Mouse (Mus musculus): ENCODE data around the gene Ubash3a. TPM values are rescaled to one million over a fixed set of nuclear protein-coding genes. Genes with fewer than 3 reads are reported as not detected.
A peak's percentile ranks its signal among the peaks of the same experiment; 100 is the strongest.

Ubash3a gene
- total RNA-seq (2021): not detected
- long read RNA-seq, experiment 1: 0 reads
- long read RNA-seq, experiment 2: 0 reads

DNA sequence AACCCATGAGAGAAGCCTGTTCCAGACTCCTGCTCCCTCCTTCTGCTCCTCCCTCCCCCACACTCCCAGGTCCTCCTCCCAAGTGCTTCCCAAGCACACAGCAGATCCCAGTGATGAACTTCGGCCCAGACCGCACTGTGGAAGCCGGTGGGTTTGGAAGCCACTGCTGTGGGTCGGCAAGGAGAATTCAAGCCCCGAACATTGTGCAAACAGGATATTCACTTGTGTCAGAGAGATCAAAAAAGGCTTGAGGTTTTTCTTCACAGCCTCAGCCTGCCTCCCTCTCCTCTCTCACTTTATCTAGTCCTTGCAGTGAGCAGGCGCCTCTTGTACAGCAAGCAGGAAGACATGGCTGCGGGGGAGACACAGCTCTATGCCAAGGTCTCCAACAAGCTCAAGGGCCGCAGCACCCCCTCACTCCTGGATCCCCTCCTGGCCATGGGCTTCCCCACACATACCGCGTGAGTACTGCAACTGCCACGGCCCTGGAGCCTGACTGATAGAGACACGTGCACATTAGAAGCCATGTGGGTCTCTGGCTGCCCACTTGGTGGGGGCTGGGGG is at the start of gene Ubash3a:
Gene Ubash3a (plus strand): TSS at position 103 of the 564 bp plus-strand sequence.
- DNase-seq: no peak
- intact Hi-C loops (cut with DNase I; ENCODE audit: low total_unique reads): no loop called here

GRCm38 (mm10) chr17:31157921-31158320 is 49.8 kb upstream of the Ubash3a start:
- no peak for DNase-seq
- intact Hi-C loops (cut with DNase I; ENCODE audit: low total_unique reads): no loop called here

GRCm38 (mm10) chr17:31160291-31160690 is 47.4 kb upstream of the Ubash3a start:
- intact Hi-C loops (cut with DNase I; ENCODE audit: low total_unique reads): no loop called here
- no peak for DNase-seq

DNA sequence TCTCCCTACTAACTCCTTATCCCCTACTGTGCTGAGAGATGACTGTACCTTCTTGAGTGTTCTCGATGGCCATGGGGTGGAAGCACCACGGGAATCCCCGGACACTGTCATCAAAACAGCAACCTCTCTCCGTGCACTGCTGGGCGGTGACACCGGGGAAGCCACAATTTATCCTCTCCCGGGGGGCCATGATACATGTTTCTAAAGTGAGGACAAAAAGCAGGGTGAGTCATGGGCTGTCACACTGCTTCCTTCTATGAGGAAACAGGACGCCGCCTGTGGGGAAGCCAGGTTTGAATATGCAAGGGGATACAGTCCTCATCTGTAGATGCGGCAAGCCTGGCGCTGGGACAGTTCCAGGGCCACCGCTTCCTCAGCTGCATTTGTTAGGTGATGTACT is 45.1 kb upstream of the Ubash3a start:
- DNase-seq: no peak
- intact Hi-C loops (cut with DNase I; ENCODE audit: low total_unique reads): no loop called here

- no peak for DNase-seq
- intact Hi-C loops (cut with DNase I; ENCODE audit: low total_unique reads): no loop called here
Observed at GRCm38 (mm10) chr17:31163821-31164220, 43.9 kb upstream of the Ubash3a start.

GRCm38 (mm10) chr17:31165127-31165526 is 42.5 kb upstream of the Ubash3a start, which contains the start of gene Tff1:
Tff1 (minus strand) TSS chr17:31165277.
- DNase-seq: no peak

GRCm38 (mm10) chr17:31169796-31170195 is 37.9 kb upstream of the Ubash3a start:
- DNase-seq: no peak
- intact Hi-C loops (cut with DNase I; ENCODE audit: low total_unique reads): no loop called here

More at GRCm38 (mm10) chr17:31165127-31165526, 42.5 kb upstream of the Ubash3a start, which contains the start of gene Tff1:
- intact Hi-C loops (cut with DNase I; ENCODE audit: low total_unique reads): no loop called here

DNA sequence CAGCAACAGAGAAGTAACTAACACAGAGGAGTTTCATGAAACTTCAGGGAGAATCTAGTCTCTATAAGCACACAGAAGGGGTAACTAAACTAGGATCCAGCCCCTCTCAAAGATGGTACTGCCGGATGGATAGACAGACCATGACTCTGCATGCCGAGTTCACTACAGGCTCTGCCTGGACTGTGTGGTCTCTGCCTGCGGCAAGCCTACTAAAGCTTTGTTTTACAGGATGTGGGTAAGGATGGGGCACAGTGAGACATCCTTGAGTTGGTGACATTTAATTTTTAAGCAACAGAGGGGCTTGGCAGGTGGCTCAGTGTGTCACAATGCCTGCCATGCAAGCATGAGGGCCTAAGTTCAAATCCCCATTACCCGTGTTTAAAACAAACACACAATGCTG is 31.4 kb upstream of the Ubash3a start:
- intact Hi-C loops (cut with DNase I; ENCODE audit: low total_unique reads): no loop called here
- DNase-seq: no peak

GRCm38 (mm10) chr17:31181490-31181889 is 26.2 kb upstream of the Ubash3a start:
- intact Hi-C loops (cut with DNase I; ENCODE audit: low total_unique reads): no loop called here

DNA sequence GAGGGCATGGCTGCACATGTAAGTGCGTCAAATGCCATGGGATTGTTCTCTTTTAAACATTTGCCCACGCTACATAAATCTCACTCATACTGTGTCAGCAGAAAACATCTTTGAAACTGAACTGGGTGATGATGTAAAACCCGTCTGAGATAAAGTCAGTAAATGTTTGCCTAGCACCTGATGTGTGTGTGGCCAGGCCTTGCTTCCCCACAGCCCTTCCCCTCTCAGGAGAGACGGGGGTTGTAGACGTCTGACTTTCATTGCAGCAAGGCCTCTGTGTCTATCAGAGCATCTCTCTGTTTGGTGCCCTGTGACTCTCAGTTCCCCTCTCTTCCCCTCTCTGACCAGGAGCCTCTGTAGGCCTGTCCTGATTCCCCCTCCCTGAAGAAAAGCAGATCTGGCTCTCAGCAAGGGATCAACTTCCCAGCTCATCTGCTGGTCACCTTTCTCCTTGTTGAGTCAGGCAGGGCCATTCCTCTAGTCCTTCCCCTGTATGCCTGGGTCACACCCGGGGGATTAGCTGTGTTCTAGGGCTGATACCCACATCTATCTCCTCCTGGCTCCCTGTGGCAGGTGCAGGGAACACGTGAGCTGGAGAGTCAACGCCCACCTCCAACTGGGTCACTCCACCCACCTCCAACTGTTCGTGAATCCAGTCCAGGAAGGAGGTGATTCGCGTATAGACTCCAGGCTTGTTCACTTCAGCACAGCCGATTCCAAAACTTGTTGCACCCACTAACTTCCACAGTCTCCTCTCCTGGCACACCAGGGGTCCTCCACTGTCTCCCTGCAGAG is 24.3 kb upstream of the Ubash3a start:
- DNase-seq: no peak
- intact Hi-C loops (cut with DNase I; ENCODE audit: low total_unique reads): no loop called here

More at GRCm38 (mm10) chr17:31181490-31181889, 26.2 kb upstream of the Ubash3a start:
- no peak for DNase-seq

DNA sequence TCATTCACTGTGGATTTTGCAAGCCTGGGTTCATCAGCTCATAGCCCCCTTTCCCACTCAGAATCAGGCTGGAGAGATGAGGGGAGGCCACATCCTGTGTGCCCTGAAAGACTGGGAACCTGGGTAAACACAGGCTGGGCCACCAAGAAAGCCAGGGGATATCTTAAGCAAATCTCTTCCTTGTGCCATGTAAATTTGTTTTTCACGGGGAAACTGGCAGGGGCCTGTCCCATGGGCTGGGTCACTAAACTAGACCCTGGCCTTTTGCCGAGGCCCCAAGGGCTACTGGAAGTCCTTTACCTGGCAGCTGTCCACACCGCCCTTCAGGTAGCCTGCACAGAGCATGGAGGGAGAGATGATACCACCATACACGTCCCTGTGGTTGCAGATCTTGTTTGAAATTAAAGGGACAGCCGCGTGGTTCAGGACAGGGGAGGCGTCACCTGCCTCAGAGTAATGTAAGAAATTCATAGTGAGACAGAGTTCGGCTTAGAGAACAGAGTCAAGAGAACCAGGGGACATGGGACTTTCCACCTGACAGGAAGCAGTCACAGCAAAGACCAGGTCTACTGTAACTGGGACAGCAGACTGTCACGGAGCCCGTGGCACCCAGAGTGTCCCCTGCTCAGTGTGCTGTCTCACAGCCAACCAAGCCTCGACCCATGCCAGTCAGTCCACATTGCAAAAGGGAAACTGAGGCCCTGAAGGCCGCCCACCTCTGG is 23.2 kb upstream of the Ubash3a start:
- intact Hi-C loops (cut with DNase I; ENCODE audit: low total_unique reads): no loop called here
- DNase-seq: no peak

GRCm38 (mm10) chr17:31187370-31187769 is 20.3 kb upstream of the Ubash3a start:
- DNase-seq: peak; percentile 66
- intact Hi-C loops (cut with DNase I; ENCODE audit: low total_unique reads): loop anchor here (2.0 to 5.0 kb wide), 2 partner anchors 49 to 170 kb away; no protein-coding TSS in a partner anchor

DNA sequence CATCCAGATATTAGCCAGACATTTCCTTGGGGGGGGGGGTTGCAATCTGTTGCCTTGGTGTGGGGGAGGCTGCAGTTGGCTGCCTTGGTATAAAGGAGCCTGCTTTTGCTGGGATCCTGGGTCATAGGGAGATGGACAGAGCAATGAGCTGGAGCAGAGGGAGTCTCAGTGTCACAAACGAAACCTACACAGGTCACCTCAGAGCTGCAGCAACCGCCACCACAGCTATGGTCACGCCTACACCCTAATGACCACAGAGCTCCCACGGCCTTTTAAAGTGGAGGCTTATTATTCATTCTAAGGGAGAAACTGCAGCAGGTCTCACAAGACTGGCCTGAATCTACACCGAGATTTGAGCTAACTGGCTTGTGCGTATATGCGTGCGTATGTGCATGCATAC is 15.8 kb upstream of the Ubash3a start:
- intact Hi-C loops (cut with DNase I; ENCODE audit: low total_unique reads): no loop called here
- no peak for DNase-seq

- intact Hi-C loops (cut with DNase I; ENCODE audit: low total_unique reads): no loop called here
- DNase-seq: no peak
Observed at GRCm38 (mm10) chr17:31192663-31193062, 15.0 kb upstream of the Ubash3a start.

- peak; percentile 49 for DNase-seq
- intact Hi-C loops (cut with DNase I; ENCODE audit: low total_unique reads): no loop called here
Observed at GRCm38 (mm10) chr17:31193360-31193759, 14.3 kb upstream of the Ubash3a start.

- intact Hi-C loops (cut with DNase I; ENCODE audit: low total_unique reads): no loop called here
- DNase-seq: no peak
Observed at GRCm38 (mm10) chr17:31195207-31195606, 12.5 kb upstream of the Ubash3a start.

- DNase-seq: no peak
- intact Hi-C loops (cut with DNase I; ENCODE audit: low total_unique reads): no loop called here
Observed at GRCm38 (mm10) chr17:31196283-31196682, 11.4 kb upstream of the Ubash3a start.

DNA sequence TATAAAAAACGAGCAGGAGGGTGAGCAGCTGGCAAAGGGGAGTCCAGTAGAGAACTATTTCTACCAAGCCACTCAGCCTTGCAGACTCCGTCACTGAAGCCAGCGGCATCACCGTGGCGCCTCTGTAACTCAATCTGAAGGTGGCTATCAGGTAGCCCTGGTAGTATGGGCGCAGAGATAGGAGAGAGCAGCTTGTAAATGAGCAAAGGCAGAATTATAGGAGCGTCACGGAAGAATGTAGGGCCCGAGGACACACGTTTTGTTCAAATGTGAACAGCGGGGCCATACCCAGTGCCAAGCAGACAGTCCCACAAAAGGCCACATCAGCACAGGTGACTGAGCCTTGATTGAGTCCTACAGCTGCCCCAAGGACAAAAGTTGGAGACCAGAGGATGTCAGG is 8.8 kb upstream of the Ubash3a start, which contains the start of gene Tmprss3:
Gene Tmprss3 (minus strand): TSS at position 101 of the 400 bp plus-strand sequence.
- intact Hi-C loops (cut with DNase I; ENCODE audit: low total_unique reads): no loop called here
- DNase-seq: no peak

GRCm38 (mm10) chr17:31208654-31209053 is 981 bp downstream of the Ubash3a start:
- DNase-seq: no peak
- intact Hi-C loops (cut with DNase I; ENCODE audit: low total_unique reads): no loop called here

DNA sequence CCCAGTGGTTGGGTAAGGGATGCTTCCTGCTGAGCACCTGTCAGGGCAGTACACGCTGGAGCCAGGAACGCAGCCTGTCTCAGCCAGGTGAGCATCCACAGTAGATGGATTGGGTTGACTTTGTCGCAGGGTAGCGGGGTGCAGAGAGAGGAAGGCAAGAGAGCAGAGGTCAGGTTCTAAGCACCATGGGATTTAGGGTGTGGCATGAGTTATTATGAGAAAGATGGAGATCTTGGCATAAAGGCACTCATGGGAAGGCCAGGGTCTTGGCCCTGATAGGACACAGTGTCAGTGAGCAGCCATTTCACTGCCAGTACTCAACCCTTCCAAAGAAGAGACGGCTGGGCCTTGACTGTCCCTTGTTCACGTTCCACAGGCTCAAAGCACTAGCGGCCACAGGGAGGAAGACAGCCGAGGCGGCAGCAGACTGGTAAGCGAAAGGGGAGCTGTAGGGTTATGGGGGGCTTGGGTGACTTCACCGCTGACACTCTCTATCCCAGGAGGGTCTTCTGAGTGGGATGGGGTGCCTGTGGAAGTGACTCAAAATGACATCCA is 1.8 kb downstream of the Ubash3a start:
- no peak for DNase-seq
- intact Hi-C loops (cut with DNase I; ENCODE audit: low total_unique reads): no loop called here
